Mouse (Mus musculus): Measurements from ENCODE around the gene Cracr2a.

DNA sequence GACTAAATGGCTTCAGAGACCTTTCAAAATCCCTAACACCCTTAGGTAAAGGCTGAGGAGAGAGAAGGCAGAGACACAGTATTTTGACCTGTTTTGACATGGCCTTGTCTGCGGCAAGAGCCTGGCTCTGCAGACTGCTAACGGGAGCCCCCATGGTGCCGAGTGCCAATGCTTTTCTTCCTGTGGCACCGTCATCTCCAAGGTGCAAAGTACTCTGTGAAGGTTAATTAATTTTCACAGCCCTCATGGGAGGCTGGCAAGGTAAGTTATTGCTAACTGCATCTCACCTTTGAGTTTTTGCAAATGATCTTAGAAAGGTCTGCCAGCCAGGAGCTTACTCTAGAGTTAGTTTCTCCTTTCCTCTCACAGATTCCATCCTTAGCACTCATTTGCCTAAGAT is 57.5 kb downstream of the Cracr2a start:
- TF ChIP-seq EP300 (IDR thresholded peaks at IDR 0.05; ENCODE audit: low read depth) (no peak), CTCF (IDR thresholded peaks at IDR 0.05; ENCODE audit: low read depth) (no peak)

All from liver, embryonic 14.5 days (tissue).